Mouse (Mus musculus): Measurements from ENCODE around the gene Hoxa7.

DNA sequence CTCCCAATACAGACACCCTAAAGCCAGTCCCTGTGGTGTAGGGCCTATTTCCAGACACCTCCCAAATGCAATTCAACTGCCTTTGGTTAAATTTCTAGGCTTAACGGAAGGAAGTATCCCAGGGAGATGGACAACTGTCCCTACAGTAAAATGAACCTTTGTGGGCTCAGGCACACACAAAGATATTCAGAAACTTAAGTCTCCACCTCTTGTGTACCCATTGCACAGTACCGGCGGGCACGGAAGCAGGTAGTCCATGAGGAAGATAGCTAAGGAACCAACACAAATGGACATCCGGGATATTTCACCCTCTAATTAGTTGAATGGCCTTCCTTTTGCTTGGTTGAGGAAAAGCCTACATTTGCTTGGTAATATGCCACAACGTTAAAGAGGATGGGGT lies 45.3 kb downstream of the Hoxa7 start:
- TF ChIP-seq EP300 (IDR thresholded peaks at IDR 0.05; ENCODE audit: insufficient read depth, low read depth, low read length) = no peak
- TF ChIP-seq CTCF (IDR thresholded peaks at IDR 0.05; ENCODE audit: low read depth, low read length) = no peak
